Mouse (Mus musculus): ENCODE data around the gene Zfp990.
"Not testable (repeated sequence)": the region's sequence is repeated elsewhere in the genome, so short reads cannot be mapped to it uniquely, and the experiment has no call there.

Zfp990 gene

GRCm38 (mm10) chr4:145586046-145586445 lies 75.5 kb downstream of the Zfp990 start:
- not testable (repeated sequence) for DNase-seq (ENCODE audit: low spot score)
